Mouse (Mus musculus) retina, postnatal 7 days (tissue): ENCODE results near the gene Cd24a.
A peak's percentile ranks its signal among the peaks of the same experiment; 100 is the strongest.

Experiments
- DNase-seq: peaks from one replicate; pipeline ENCODE4 v3.0.0-alpha.2; 2012; ENCODE audit warnings: low read depth, low spot score

The Cd24a gene

DNA sequence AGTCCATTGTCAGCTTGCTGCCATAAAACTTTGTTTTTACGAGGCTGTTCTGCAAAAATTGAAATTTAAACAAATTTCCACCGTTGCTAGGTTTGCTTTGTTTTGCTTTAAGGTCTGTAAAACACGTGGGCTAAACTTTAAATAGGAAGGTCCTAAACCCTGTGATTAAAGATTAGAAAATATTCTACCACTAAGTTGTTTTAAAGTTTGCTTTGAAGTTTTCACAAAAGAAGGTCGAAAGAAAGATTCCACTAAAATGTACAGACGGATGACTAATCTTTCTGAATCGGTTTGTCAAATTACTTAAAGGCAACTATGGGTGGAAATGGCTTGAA lies at the start of gene Cd24a:
TSS of gene Cd24a (plus strand) at position 288 of the 335 bp plus-strand sequence.
- DNase-seq: no peak

- DNase-seq: no peak
Measured at GRCm38 (mm10) chr10:43534382-43534781, 43.7 kb upstream of the Cd24a start.

GRCm38 (mm10) chr10:43537652-43538051 lies 40.4 kb upstream of the Cd24a start:
- DNase-seq: no peak

DNA sequence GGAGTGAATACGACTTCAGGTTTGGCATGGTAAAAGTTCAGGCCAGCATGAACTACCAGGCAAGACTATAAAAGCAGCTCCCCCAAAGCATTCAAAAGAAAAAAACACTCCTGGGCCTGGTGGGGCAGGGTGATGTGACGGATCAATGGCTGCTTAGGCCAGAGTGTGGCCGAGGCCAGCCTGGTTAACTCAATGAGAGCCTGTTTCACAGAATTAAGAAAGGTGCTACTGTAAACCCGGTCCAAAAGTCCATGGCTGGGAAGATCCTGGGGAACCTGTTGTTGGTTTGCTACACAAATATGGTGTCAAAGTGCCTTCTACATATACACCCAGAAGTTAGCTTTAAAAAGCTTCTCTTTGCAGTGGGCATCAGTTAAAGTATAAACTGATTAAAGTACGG lies 39.3 kb upstream of the Cd24a start:
- DNase-seq: no peak

DNA sequence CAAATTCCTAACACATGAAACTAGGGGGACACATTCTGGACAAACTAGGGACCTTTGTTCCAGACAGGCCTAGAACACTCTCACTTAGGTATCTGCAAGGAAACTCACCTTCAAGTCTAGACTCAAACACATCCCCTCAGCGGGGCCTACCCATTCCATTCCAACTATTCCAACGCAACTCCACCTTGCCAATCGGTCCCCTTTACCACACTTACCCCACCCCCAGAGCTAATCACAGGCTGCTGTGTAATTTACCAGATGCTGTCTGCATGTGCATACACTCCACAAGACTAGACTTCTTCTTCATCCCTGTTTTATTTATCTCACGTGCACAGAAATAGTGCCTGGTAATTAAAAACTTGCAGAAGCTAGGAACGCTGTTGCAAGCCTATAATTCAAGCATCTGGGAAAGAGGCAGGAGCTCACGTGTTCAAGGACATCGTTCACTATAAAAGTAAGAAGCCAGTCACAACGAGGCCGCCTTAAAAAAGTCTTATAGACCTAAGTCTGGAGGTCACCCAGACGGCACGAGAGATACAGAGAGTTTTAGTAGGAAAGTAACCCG lies 38.3 kb upstream of the Cd24a start:
- no peak for DNase-seq

DNA sequence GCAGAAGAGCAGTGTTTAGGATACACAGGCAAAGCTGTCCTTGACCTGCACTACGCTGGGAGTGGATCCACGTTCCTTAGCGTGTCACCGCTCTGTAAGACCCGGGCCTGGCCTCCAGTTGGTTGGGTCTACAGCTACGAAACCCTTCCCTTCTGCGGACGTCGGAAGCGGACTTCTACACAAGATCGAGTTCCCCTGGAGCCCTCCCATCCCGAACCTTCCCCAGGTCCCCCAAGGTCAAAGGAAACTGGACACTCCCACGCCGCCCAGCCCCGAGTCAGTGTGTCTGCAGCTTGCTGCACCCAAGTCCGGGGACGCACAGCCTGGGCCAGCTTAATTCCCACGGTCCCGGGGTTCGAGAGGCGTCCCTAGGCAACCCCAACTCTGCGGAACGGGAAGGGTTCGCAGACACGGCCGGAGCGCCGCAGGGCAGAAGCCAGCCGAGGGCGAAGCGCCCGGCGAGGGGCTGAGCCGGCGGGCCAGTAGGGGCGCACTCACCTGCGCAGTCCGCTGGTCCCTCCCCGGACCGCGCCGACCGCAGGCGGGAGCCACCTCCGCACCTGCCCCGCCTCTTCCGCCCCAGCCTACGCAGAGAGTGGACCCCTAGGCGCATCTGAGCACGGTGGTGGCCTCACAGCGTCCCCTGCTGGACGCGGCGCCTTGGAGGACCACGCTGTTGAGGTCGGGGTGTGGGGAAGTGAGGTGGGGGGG lies 37.5 kb upstream of the Cd24a start, which contains the start of gene 1700021F05Rik:
TSS of gene 1700021F05Rik (minus strand) at position 553 of the 711 bp plus-strand sequence.
- DNase-seq: peak; percentile 91

DNA sequence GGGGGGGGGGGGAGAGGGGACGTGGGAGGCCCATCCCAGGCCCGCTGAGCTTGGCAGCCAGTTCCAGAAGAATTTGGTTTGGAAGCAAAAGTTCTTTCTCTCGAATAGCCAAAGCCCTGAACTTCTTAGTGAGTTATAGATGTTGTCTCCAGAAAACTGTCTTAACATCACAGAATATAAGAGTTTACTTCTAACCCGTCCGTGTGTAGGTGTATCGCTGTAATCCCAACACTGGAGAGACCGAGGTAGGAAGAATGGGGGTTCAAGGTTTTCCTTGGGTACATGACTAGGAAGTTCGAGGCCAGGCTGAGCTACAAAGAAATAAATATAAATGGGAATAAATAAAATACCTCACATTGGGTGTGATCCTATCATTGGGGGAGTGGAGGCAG lies 36.9 kb upstream of the Cd24a start:
- DNase-seq: no peak

DNA sequence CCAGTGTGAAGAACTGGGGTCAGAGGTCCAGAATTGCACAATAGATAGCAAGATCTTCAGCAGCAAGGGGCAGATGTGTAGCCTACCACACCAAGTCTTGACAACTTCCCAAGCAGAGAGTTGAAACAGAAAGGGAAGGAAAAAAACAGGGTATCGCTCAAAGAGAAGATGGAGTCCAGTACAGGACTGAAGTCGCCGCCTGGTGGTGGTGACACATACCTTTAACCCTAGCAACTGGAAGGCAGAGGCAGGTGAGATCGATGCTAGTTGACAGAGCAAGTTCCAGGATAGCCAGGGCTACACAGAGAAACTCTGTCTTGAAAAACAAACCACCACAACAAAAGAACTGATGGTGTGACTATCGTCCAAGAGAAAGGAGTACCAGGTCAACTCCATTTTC lies 28.7 kb upstream of the Cd24a start:
- no peak for DNase-seq

- DNase-seq: no peak
Measured at GRCm38 (mm10) chr10:43550923-43551322, 27.2 kb upstream of the Cd24a start.

DNA sequence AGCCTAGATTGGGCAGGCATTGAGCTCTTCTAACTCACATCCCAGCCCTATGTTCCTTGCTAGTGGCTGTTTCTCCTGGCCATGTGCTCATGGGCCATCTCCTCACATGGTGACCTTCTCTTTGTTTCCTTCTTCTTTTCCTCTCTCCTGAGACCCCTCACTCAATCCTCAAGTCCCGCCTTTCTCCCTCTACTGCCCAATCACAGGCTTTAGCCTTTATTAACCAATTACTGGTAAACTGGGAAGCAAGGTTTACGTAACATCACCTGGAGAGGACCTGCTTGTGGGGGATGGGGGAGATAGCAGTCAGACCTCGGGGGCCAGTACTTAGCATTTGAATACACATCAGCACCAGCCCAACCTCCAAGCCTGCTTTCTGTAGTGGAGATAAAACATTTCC lies 26.7 kb upstream of the Cd24a start:
- DNase-seq: no peak

DNA sequence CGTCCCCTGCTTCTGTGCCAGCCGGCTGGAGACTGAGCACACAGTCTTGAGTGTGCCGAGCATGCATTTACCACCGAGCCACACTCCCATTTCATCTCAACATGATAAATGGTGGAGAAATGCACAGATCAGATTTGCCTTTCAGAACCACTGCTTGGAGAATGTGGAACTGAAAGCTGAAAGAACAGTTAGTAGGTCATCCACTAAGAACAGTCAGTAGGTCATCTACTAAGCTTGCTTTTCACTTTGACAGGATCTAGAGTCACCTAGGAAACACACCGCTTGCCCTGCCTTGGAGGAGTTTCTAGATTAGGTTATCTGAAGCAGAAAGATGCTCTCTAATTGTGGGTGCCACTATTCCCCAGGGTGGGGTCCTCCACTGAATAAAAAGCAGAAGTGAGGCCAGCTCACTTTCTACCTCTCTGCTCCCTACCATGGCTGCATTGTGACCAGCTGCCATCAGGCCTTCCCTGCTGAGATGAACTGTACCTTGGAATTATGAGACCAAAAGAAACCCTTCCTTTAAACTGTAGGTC lies 20.4 kb upstream of the Cd24a start:
- DNase-seq: no peak

GRCm38 (mm10) chr10:43559313-43559712 lies 18.8 kb upstream of the Cd24a start:
- DNase-seq: no peak

- DNase-seq: no peak
Measured at GRCm38 (mm10) chr10:43560765-43561164, 17.3 kb upstream of the Cd24a start.

GRCm38 (mm10) chr10:43561311-43561710 lies 16.8 kb upstream of the Cd24a start:
- DNase-seq: no peak

DNA sequence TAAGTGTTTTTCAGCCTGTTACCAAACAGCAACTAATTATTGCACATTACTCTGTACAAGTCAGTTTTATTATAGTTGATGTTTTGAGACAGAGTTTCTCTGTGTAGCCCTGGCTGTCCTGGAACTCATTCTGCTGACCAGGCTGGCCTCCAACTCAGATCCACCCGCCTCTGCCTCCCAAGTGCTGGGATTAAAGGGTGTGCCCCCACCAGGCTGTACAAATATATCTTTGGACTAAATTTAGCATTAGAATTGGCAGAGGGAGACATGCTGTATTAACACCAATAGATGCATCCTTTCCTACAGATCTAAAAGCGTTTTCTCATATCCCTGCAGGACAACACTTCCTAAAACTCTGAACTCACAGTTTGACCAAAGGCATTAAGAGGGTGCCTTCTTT lies 3.7 kb upstream of the Cd24a start:
- no peak for DNase-seq

- DNase-seq: peak; percentile 77
Measured at GRCm38 (mm10) chr10:43574956-43575355, 3.1 kb upstream of the Cd24a start.

DNA sequence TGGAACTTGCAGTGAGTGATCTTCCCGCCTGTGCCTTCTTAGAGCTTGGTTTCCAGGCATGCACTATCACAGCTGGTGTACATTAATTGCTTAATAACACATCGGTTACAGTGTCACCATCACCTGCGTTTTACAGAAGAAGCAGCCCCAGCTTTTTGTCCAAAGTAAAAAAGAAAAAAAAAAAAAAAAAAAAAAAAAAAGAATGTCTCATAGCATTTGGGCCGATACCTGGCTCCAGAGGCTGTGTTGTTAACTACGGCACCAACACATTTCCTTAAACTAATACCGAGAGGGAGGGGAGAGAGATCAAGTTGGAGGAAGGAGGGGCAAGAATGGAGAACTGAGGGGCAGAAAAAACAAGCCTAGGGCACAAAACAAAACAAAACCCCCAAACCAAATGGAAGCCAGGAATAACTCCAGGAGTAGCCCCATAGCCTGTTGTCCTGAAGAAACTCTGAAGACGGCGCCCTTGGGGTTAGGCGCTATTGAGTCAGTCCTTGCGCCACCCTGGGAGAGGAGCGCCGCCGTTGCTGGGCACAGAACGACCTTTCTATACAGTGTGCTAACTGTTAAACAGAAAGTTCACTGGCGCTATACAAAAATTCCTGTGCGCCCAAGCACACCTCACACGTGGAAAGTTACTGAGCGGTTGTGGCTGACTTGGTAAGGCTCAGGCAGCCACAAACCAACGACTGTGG lies 636 bp upstream of the Cd24a start:
- no peak for DNase-seq

GRCm38 (mm10) chr10:43578366-43578753 lies 276 bp downstream of the Cd24a start:
- DNase-seq: no peak

DNA sequence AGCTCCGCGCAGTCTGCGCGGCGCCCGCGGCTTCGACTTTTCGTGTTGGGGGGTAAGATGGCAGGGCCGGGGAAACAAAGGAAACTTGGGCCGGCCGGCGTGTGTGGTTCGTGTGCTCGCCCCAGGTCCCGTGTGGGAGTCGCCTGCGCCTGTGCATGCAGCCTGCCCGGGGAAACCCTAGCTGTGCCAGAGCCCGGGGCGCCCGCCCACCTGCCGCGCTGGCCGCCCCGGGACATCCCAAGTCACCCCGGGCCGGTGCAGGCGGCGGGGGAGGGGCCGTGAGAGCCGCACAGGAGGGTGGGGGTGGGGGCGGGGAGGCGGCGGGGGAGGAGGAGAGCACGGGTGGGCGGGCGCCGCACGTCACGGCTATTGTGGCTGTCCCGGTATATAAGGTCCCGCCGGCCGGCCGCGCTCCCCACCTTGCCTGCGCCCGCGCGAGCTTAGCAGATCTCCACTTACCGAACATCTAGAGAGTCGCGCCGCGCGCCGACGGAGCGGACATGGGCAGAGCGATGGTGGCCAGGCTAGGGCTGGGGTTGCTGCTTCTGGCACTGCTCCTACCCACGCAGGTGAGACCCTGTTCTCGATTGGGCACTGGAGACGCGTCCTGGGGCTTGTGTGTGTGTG lies 783 bp downstream of the Cd24a start:
- DNase-seq: peak; percentile 48

DNA sequence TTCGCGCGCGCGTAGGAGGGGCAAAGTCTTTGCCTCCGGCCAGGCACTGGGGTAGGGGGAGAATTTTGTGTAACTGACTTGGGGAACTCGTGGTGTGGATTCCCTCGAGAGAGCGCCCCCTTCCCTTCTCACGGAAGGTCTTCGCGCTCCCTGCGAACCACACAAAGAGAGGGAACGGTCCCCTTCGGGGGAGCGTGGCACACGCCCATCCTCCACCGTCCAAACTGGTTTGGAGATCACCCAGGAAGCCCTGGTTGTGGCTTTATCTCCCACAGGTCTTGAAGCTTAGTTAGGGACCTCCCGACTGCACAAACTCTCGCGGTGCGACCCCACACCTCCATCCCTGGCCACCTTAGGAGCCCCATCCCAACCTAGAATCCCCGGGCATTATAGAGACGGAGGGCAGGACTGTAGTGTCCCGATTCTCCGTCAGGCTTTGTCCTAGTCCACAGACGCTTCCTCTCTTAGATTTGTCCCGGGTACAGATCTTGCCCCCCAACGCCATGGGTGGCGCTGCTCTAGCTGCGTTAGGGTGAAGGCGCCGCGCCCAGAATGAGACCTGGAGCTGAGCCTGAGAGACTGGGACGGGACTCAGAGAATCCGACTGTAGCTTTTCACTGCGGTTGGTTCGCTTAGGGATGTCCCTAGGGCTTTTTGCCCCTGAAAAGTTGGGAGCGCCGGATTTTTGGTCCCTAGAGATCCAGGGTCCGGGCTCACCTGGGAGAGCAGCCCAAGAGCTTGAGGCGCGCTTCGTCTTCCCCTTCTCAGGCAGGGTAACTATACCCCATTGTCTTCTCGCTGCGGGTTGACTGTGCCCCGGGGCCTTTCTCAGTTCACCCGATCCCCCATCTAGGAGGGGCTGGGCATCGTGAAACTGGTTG lies 1.5 kb downstream of the Cd24a start:
- peak; percentile 21 for DNase-seq

GRCm38 (mm10) chr10:43580649-43581078 lies 2.6 kb downstream of the Cd24a start:
- peak; percentile 28 for DNase-seq
